Mouse (Mus musculus) 3T3-L1 (cell line): ENCODE measurements at regions not wholly inside any gene's neighbourhood (a gene's known extent, or its start where the extent isn't known, plus 50 kb on each side); places are given as distances from the start of the nearest gene placed in this dataset.
"Not testable (repeated sequence)": the region's sequence is repeated elsewhere in the genome, so short reads cannot be mapped to it uniquely, and the experiment has no call there.

ENCODE experiments used
- DNase-seq: peaks from one replicate; pipeline ENCODE4 v3.0.0-alpha.2; 2015; ENCODE audit warnings: low read depth, low spot score

GRCm38 (mm10) chr2:10658317-10658716, 288.0 kb downstream of the Sfmbt2 start:
- DNase-seq, result no peak

GRCm38 (mm10) chr2:10667915-10668314, 297.6 kb downstream of the Sfmbt2 start:
- DNase-seq, result not testable (repeated sequence)

DNA sequence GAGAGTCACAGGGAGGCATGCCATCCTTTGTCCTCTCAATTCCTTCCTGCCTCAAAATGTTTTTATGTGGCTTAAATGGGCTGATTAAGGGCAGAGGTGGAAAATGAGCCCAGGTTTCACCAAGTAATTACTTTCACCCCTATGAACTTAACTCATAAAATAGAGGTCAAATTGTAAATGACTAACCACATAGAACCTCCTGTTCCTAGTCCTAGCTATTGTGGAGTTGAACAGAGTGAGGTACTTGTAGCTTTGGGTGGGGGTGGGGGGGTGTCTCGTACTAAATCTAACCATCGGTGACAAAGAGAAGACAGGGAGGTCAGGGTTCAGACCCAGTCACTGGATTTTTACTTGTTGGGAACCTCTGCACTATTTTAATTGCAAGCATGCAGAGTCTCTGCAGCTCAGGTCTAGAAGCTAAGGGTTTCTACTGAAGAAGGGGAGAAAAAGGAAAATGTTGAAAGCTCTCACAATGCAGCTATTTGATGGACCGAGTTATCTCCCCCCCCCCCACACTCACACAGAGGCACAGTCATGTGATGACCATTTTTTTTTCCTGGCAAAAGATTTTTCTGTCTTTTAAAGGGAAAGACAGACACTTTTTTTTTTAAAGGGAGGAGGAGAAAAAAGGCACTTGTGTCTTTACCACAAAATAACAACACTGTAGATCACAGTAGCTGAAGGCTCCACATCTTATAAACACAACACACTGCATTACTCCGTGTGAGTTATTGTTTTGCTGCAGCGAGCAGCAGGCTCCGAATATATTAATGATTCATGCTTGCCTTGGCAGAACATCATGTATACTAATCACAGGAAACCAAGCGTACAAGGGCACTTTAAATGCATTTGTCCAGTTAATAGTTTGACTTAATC, 300.4 kb downstream of the Sfmbt2 start:
- no peak for DNase-seq

GRCm38 (mm10) chr2:10671299-10671632, 301.0 kb downstream of the Sfmbt2 start:
- no peak for DNase-seq

GRCm38 (mm10) chr2:10672196-10672595, 301.9 kb downstream of the Sfmbt2 start:
- DNase-seq, result no peak

DNA sequence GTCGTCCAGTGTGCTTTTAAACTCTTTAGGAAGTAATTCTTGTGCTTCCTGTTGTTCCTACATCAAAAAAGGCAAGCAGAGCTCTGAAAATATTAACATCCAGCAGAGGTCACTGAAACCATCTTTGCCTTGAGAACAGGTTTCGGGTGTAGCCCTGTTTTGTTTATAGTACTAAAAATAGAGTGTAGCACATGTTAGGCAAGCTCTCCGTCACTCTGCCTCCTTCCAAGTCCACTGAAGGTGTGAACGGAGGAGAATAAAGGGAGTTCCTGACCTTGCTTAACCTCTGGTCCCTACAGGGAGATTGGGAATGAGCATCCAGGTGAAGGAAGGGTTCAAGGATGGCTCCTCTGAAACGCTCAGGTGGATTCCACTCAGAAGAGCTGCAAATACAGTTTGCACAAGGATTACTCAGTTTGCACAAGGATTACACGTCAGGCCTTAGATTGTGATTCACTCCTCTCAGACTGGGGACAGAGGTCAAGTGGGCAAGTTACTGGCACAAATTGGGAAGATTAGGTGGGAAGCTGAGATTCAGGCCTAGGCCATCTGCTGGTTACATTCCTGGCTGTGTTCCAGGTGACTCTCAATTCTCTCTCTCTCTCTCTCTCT, 304.5 kb downstream of the Sfmbt2 start:
- DNase-seq, result no peak

DNA sequence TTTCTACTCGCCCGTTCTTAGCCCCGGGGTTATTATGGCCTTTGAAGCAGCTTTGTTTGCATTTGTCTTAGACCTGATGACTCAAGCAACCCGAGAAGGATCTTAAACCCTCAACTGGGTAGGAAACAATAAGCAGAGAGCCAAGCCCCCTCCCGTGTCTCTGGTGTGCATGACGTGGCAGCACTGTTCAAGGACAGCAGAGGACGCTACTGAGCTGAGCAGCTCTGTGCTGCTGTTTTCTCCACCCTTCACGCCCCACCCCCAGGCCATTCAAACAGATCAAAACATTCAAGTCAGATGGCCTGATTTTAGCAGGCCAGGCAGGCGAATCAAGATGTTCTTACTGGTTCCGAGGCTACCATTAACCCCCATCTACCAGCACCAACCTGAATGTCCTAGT, 331.1 kb downstream of the Sfmbt2 start:
- peak; percentile 1 for DNase-seq

DNA sequence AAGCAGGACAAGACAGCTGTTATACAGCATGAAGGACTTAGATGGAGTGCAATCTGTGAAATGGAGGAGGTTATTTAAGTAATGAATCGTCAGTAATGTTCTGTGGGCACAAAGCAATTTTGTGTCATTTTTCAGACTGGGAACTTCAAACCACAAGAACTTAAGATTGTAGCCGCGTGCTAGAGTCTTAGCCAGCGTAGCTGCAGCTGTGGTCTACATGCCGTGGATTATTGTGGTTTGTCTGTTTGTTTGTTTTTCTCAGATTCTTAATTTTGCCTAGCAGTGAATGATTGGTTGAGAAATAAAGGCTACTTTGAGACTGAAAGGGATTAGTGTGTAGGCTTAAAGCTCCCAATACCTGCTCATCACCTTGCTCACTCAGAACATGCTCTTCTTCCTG, 348.1 kb downstream of the Sfmbt2 start:
- DNase-seq, result peak; percentile 12

GRCm38 (mm10) chr2:10734337-10734736, 364.0 kb downstream of the Sfmbt2 start:
- DNase-seq, result not testable (repeated sequence)

- no peak for DNase-seq
Measured at GRCm38 (mm10) chr2:10736696-10737457, 366.6 kb downstream of the Sfmbt2 start.

- DNase-seq, result no peak
Measured at GRCm38 (mm10) chr2:10737458-10737775, 367.1 kb downstream of the Sfmbt2 start.

DNA sequence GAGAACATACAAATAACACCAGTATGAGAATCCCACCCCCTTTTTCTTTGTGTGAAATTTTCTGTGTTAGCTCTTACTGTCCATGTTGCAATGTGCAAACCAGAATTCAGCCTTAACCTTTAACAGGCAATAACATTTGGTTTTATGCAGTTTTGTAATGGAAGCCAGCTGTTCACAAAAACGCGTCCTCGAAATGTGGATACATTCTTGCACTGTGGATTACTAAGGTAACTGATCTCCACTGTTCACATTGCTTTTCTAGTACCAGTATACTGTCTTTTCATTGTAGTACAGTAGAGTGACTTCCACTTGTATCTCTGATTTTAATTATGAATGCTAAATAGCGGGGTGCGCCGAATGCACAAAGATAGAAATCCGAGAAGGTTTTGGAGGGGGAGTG, 374.8 kb downstream of the Sfmbt2 start:
- no peak for DNase-seq

DNA sequence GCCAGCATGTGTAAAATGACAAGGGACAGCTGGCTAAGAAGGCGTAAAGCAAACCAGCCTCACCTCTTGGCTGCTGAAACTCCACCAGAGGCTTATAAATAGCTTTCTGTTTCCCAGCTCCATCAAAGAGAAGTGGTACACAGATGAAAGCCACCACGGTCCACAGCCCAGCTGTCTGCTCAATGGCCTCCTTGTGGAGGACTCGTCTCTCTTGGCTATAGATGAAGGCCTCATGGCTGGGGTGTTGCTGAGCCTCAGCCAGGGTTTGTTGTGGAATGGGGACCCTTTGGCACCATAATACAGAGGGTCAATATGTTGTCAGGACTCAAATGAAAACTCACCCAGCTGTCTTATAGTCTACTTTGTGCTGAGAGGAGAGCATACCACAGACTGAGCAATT, 385.1 kb downstream of the Sfmbt2 start:
- no peak for DNase-seq

GRCm38 (mm10) chr2:10757202-10757840, 387.0 kb downstream of the Sfmbt2 start:
- DNase-seq, result no peak

DNA sequence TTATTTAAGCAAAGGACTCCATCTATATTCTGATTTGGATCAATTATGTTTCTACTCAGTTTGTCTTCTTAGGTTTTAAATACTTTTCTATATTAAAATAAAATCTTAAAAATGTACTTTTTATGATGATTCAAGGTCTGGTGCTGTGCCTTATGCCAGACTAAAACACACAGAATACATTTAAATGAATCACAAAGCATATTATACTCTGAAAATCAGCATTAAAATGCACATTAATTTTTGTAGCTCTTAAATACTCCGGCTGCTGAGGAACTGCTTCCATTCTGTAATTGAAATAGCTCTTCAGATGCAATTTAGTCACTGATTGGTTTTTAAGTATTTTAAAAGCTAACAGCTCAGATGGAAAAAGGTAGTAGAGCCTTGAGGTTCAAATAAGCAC, 387.6 kb downstream of the Sfmbt2 start:
- no peak for DNase-seq

GRCm38 (mm10) chr2:10762236-10762635, 391.9 kb downstream of the Sfmbt2 start:
- DNase-seq, result no peak

DNA sequence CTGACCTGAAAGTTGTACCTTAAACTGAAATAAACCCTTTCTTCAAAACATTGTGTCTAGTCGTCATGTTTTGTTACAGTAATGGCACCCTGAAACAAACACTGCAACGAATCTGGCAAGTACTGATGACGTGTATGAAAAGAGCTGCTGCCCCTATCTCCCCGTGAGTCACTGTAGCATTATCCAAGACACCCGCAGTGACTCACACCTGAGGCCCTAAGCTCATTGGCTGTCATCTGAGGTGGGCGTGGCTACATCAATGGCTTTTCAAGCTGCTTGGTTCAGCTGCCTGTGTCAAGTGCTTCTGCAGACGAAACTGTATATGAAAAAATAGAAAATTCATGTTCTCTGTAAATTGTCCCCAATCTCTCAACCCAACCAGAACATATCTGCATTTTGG, 388.8 kb upstream of the Prkcq start:
- peak; percentile 57 for DNase-seq

- no peak for DNase-seq
Measured at GRCm38 (mm10) chr2:10783594-10783993, 388.3 kb upstream of the Prkcq start.

GRCm38 (mm10) chr2:10784266-10784665, 387.6 kb upstream of the Prkcq start:
- no peak for DNase-seq

- peak; percentile 60 for DNase-seq
Measured at GRCm38 (mm10) chr2:10785156-10785555, 386.8 kb upstream of the Prkcq start.

GRCm38 (mm10) chr2:10788509-10788908, 383.4 kb upstream of the Prkcq start:
- peak; percentile 81 for DNase-seq

GRCm38 (mm10) chr2:10791233-10791632, 380.7 kb upstream of the Prkcq start:
- DNase-seq, result no peak
